Mouse (Mus musculus) gastrocnemius, postnatal 36 days (tissue): Measurements from ENCODE around the gene Oscar. TPM values are rescaled to one million over a fixed set of nuclear protein-coding genes. Genes with fewer than 3 reads are reported as not detected.

Experiments
- DNase-seq, 2 experiments: peaks; one replicate each; pipeline ENCODE4 v3.0.0; 2022
- intact Hi-C: fragments of 180-260 bp; cut with DNase I; formaldehyde crosslinking; loops from one replicate; pipeline ENCODE4 v1.15.1; 2025
- long read RNA-seq, 2 experiments: library from polyadenylated mRNA; stranded (forward); transcript quantifications; one replicate each; pipeline ENCODE4 v2.0.0; 2021
- total RNA-seq, 2 experiments: library from RNA; stranded (reverse); gene quantifications; 2 replicates each; pipeline ENCODE4 v1.2.3; 2021

Gene Oscar
- not detected for total RNA-seq
- long read RNA-seq, experiment 1: 0 reads
- long read RNA-seq, experiment 2: 0 reads

DNA sequence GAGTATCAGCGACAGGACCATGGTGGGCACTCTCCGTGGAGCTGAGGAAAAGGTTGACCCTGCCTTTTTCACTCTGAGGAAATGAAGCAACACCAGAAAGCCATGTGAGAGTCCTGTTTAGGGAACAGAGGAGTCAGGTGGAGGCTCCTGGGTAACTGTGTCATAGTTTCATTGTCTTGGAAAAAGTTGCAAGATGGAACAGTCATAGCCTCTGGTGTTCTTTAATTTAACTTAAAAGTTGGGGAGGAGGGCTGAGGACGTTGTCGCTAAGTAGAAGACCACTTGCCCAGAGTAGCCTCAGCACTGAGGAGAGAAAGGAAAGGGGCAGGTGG is at the start of gene Oscar:
Gene Oscar, minus strand, starts transcription at position 101 of the 332 bp plus-strand sequence.
- intact Hi-C loops: no loop called here
- DNase-seq: no peak

- DNase-seq: peak; percentile 91 to 96
- intact Hi-C loops: loop anchor here (2.0 kb wide), 1 partner anchor 37 kb away; the partner anchor contains the start of genes Prpf31 and Tfpt
Measured at GRCm38 (mm10) chr7:3665215-3666114, 49.5 kb upstream of the Oscar start, which contains the start of gene Leng1. Gene Leng1, minus strand, starts transcription at chr7:3665840.

GRCm38 (mm10) chr7:3664524-3665214 is 48.7 kb upstream of the Oscar start:
- DNase-seq: no peak
- intact Hi-C loops: no loop called here

GRCm38 (mm10) chr7:3658578-3658977 is 42.6 kb upstream of the Oscar start:
- DNase-seq: no peak
- intact Hi-C loops: no loop called here

- intact Hi-C loops: no loop called here
- DNase-seq: no peak
Measured at GRCm38 (mm10) chr7:3656966-3657365, 41.0 kb upstream of the Oscar start.

- DNase-seq: no peak
- intact Hi-C loops: no loop called here
Measured at GRCm38 (mm10) chr7:3646641-3647040, 30.7 kb upstream of the Oscar start.

- intact Hi-C loops: no loop called here
- no peak for DNase-seq
Measured at GRCm38 (mm10) chr7:3646188-3646587, 30.2 kb upstream of the Oscar start.

GRCm38 (mm10) chr7:3645488-3646025 is 29.6 kb upstream of the Oscar start:
- intact Hi-C loops: no loop called here
- DNase-seq: no peak

GRCm38 (mm10) chr7:3644672-3645487 is 28.9 kb upstream of the Oscar start, which contains the start of gene Cnot3:
Gene Cnot3, plus strand, starts transcription at chr7:3645268.
- peak; percentile 97 for DNase-seq
- intact Hi-C loops: no loop called here

DNA sequence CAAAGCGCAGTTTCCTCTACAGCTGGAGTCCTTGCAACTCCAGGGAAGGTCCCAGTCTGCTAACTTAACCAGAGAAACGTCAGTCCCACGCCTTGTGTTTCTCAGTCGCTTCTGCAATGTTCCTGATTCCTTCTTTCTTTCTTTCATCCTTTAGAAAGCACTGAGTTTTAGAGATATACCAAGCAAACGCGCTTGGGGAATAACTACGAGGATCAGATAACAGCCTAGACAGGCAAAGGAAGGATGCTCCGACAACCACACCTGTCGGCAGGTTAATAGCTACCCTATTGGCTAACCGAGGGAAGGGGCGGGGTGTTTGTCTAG is 28.4 kb upstream of the Oscar start:
- DNase-seq: peak in 1 of 2 experiments; percentile 75
- intact Hi-C loops: no loop called here

- intact Hi-C loops: loop anchor here (1.0 kb wide), 1 partner anchor 12 kb away; no protein-coding TSS in a partner anchor
- no peak for DNase-seq
Measured at GRCm38 (mm10) chr7:3643843-3644242, 27.9 kb upstream of the Oscar start.

- intact Hi-C loops: loop anchor here (1.0 kb wide), 1 partner anchor 11 kb away; no protein-coding TSS in a partner anchor
- DNase-seq: no peak
Measured at GRCm38 (mm10) chr7:3643412-3643811, 27.5 kb upstream of the Oscar start.

DNA sequence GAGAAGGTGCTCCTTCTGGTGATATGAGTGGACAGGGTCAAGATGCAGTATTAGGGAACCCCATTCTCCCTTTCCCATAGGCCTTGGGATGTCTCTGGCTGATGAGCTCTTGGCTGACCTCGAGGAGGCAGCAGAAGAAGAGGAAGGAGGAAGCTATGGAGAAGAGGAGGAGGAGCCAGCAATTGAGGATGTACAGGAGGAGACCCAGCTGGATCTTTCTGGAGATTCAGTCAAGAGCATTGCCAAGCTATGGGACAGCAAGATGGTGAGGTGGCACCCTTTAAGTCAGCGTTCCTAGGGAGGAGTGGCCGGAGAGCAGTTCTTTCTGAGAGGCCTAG is 14.5 kb upstream of the Oscar start:
- DNase-seq: no peak
- intact Hi-C loops: loop anchor here (5.0 kb wide), 1 partner anchor 72 kb away; the partner anchor contains the start of gene Rps9

DNA sequence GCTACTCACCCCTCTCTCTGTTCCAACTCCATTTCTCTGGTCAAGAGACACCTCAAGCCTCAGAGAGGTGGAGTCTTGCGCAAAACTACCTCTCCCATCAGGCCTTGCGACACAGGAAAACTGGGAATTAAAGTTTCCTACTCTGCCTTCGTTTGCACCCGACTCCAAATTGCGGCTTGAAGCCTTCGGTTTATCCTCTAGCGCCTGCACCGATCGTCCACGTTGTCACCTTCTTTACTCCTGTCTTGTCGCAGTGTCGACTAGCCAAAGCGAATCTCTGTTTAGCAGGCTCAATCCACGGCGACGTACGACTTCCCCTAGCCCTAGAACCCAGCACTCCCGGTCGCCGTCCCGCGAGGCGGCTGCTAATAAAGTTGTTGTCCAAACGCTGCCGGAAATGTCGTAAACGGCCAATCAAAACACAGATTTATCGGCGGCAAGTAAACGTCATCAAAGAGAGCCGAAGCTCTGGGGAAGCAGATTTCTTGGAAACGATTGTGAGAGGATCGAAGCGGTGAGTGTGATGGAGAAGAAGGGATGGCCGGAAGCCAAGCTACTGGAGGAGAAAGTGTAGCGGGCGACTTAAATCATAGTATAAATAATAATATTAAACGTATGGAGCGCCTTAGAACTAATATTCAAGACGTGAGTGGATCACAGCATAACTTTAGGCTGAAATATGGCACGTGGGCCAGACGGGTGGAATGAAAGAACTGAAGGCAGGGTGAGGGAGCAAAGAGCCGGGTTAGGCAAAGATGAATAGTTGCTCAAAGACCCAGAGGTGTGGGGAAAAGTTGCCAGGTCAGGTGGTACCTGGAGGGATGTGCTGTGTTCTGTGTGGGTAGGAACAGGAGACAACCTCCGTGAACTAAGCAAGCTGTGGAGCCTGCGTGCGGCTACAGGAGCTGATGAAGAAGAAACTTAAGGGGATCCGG is 13.9 kb upstream of the Oscar start, which contains the start of the genes Tfpt and Prpf31:
Gene Tfpt, minus strand, starts transcription at position 387 of the 935 bp plus-strand sequence.
Gene Prpf31, plus strand, starts transcription at position 443 of the 935 bp plus-strand sequence.
- intact Hi-C loops: loop anchor here (1.0 to 10.0 kb wide), 4 partner anchors 13 to 505 kb away; partner anchors contain the start of genes Leng8, Ndufa3 and Rps9
- DNase-seq: peak; percentile 82 to 91

DNA sequence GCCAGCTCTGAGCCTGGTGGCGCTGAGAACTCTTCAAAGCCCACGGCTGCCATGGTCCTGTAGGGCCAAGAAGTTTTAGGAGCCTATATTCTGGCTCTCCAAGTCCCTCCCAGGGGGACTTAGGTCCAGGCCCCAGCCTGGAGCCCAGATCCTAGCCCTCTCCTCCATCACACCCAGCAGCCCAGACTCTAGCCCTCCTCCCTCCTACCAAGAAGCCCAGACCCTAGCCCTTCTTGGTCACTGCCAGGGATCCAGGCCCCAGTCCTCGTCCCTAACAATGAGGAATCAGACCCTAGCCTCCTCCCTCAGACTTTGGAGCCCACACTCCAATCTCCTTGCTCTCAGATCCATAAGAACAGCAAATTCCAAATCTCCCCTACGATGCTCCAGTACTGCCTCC is 13.1 kb upstream of the Oscar start:
- DNase-seq: no peak
- intact Hi-C loops: loop anchor here (1.0 to 10.0 kb wide), 3 partner anchors 12 to 506 kb away; partner anchors contain the start of genes Leng8 and Ndufa3

- intact Hi-C loops: loop anchor here (1.0 kb wide), 1 partner anchor 12 kb away; the partner anchor contains the start of genes Prpf31 and Tfpt
- DNase-seq: peak; percentile 67 to 79
Measured at GRCm38 (mm10) chr7:3617242-3617995, 1.5 kb upstream of the Oscar start, which contains the start of gene Ndufa3. Gene Ndufa3, plus strand, starts transcription at chr7:3617373.

GRCm38 (mm10) chr7:3616389-3617241 is 658 bp upstream of the Oscar start:
- DNase-seq: no peak
- intact Hi-C loops: loop anchor here (1.0 kb wide), 1 partner anchor 13 kb away; the partner anchor contains the start of genes Prpf31 and Tfpt
